Mouse (Mus musculus) embryonic facial prominence, embryonic 14.5 days (tissue): ENCODE measurements around the gene Grin2b. TPM values are rescaled to one million over a fixed set of nuclear protein-coding genes. Genes with fewer than 3 reads are reported as not detected.

Source experiments
- ATAC-seq: fragments of 200-750 bp; cut with Nextera tagmentation; 2 replicates; pipeline ENCODE4 v1.8.0; 2017; ENCODE audit warnings: low read depth, moderate number of reproducible peaks, moderate TSS enrichment
- DNase-seq: peaks from one replicate; pipeline ENCODE4 v3.0.0-alpha.2; 2015; ENCODE audit warnings: low spot score
- H3K27ac ChIP-seq: fragments of 300-500 bp; sonication (generic); replicated peaks from 2 replicates; pipeline ENCODE4 v1.5.1; 2014; ENCODE audit warnings: low read depth, mild to moderate bottlenecking, low read length, moderate library complexity
- H3K27me3 ChIP-seq: fragments of 300-500 bp; sonication (generic); replicated peaks from 2 replicates; pipeline ENCODE4 v1.6.1; 2014; ENCODE audit warnings: low read length; ENCODE audit not compliant: control insufficient read depth, insufficient read depth
- H3K36me3 ChIP-seq: fragments of 300-500 bp; sonication (generic); 2 replicates; pipeline ENCODE4 v1.6.1; 2014; ENCODE audit warnings: low read length, mixed read lengths; ENCODE audit not compliant: control insufficient read depth, insufficient read depth
- H3K4me1 ChIP-seq: fragments of 300-500 bp; sonication (generic); 2 replicates; pipeline ENCODE4 v1.6.1; 2014; ENCODE audit warnings: antibody characterized with exemption, low read length; ENCODE audit not compliant: control insufficient read depth, insufficient read depth
- H3K4me2 ChIP-seq: fragments of 300-500 bp; sonication (generic); 2 replicates; pipeline ENCODE4 v1.6.1; 2014; ENCODE audit warnings: low read depth, mild to moderate bottlenecking, low read length, moderate library complexity, mixed read lengths
- H3K4me3 ChIP-seq: fragments of 300-500 bp; sonication (generic); 2 replicates; pipeline ENCODE4 v1.5.1; 2014; ENCODE audit warnings: low read depth, mild to moderate bottlenecking, low read length
- H3K9ac ChIP-seq: fragments of 300-500 bp; sonication (generic); 2 replicates; pipeline ENCODE4 v1.6.1; 2014; ENCODE audit warnings: low read depth, mild to moderate bottlenecking, low read length, moderate library complexity, mixed read lengths
- H3K9me3 ChIP-seq: fragments of 300-500 bp; sonication (generic); 2 replicates; pipeline ENCODE4 v1.6.1; 2016; ENCODE audit warnings: low read length; ENCODE audit not compliant: control insufficient read depth
- WGBS: fragments of 180-500 bp; shearing (Covaris S2); extraction: QIAGEN DNeasy Blood & Tissue Kit; methylation state at CpG from one replicate; pipeline ENCODE4 v1.1.7; 2014; 5-methylcytosine and 5-hydroxymethylcytosine counted together
- polyA plus RNA-seq: library from polyadenylated mRNA; unstranded; fragments of >200 nt; fragmentation: Nextera tagmentation; extraction: Ambion mirVana; gene quantifications from 2 replicates; pipeline ENCODE4 v1.2.1, GENCODE M21; 2014

Gene Grin2b
- polyA plus RNA-seq, 1 experiment from 2014 or later: 2.1 TPM

- no peaks in the 10 kb centered on the region for H3K27me3 ChIP-seq
- no peak overlapping the region for H3K9ac ChIP-seq
- no peaks in the 10 kb centered on the region for H3K9me3 ChIP-seq
- ATAC-seq: no peak
- 88% methylated on average over 3 of the region's 3 CpGs for WGBS
- no peaks in the 10 kb centered on the region for H3K4me1 ChIP-seq
- H3K27ac ChIP-seq: no peak overlapping the region
- no peaks in the 10 kb centered on the region for H3K36me3 ChIP-seq
- H3K4me3 ChIP-seq: no peak overlapping the region
- no peak for DNase-seq
- H3K4me2 ChIP-seq: no peak overlapping the region
Observed at GRCm38 (mm10) chr6:136117390-136117789, 55.9 kb downstream of the Grin2b start.

- no peak for DNase-seq
- no peak overlapping the region for H3K4me3 ChIP-seq
- H3K4me2 ChIP-seq: no peak overlapping the region
- no peak overlapping the region for H3K27ac ChIP-seq
- H3K27me3 ChIP-seq: no peaks in the 10 kb centered on the region
- H3K4me1 ChIP-seq: no peaks in the 10 kb centered on the region
- no peak overlapping the region for H3K9ac ChIP-seq
- no peaks in the 10 kb centered on the region for H3K36me3 ChIP-seq
- ATAC-seq: no peak
- 64% methylated on average over 6 of the region's 6 CpGs for WGBS
- H3K9me3 ChIP-seq: no peaks in the 10 kb centered on the region
Observed at GRCm38 (mm10) chr6:136113639-136114410, 59.5 kb downstream of the Grin2b start.

- 82% methylated on average over 6 of the region's 6 CpGs for WGBS
Observed at GRCm38 (mm10) chr6:136109172-136109571, 64.1 kb downstream of the Grin2b start.

GRCm38 (mm10) chr6:136108466-136108865, 64.8 kb downstream of the Grin2b start:
- 69% methylated on average over 3 of the region's 3 CpGs for WGBS
- ATAC-seq (no peak), DNase-seq (no peak)
- no peaks in the 10 kb centered on the region for H3K27me3 ChIP-seq
- H3K27ac ChIP-seq: no peak overlapping the region
- no peak overlapping the region for H3K4me2 ChIP-seq
- no peaks in the 10 kb centered on the region for H3K4me1 ChIP-seq
- no peaks in the 10 kb centered on the region for H3K9me3 ChIP-seq
- no peak overlapping the region for H3K9ac ChIP-seq
- H3K36me3 ChIP-seq: no peaks in the 10 kb centered on the region
- no peak overlapping the region for H3K4me3 ChIP-seq

More at GRCm38 (mm10) chr6:136109172-136109571, 64.1 kb downstream of the Grin2b start:
- H3K27me3 ChIP-seq: no peaks in the 10 kb centered on the region
- no peak overlapping the region for H3K9ac ChIP-seq
- H3K36me3 ChIP-seq: no peaks in the 10 kb centered on the region
- H3K27ac ChIP-seq: no peak overlapping the region
- no peak overlapping the region for H3K4me2 ChIP-seq
- ATAC-seq (no peak), DNase-seq (peak; percentile 20)
- H3K9me3 ChIP-seq: no peaks in the 10 kb centered on the region
- no peak overlapping the region for H3K4me3 ChIP-seq
- H3K4me1 ChIP-seq: no peaks in the 10 kb centered on the region

- no peak overlapping the region for H3K4me3 ChIP-seq
- H3K4me2 ChIP-seq: no peak overlapping the region
- ATAC-seq: no peak
- DNase-seq: no peak
- H3K4me1 ChIP-seq: no peaks in the 10 kb centered on the region
- no peak overlapping the region for H3K27ac ChIP-seq
- no peaks in the 10 kb centered on the region; the same call in 1 of the 2 replicates for H3K9me3 ChIP-seq
- no peak overlapping the region for H3K9ac ChIP-seq
- WGBS: 62% methylated on average over 2 of the region's 2 CpGs
- no peaks in the 10 kb centered on the region for H3K27me3 ChIP-seq
- H3K36me3 ChIP-seq: no peaks in the 10 kb centered on the region
Observed at GRCm38 (mm10) chr6:136105221-136105620, 68.1 kb downstream of the Grin2b start.

GRCm38 (mm10) chr6:136100241-136100640, 73.1 kb downstream of the Grin2b start:
- ATAC-seq: no peak
- H3K9me3 ChIP-seq: no peaks in the 10 kb centered on the region; the same call in 1 of the 2 replicates
- DNase-seq: no peak
- H3K4me1 ChIP-seq: no peaks in the 10 kb centered on the region
- no peak overlapping the region for H3K4me2 ChIP-seq
- no peak overlapping the region for H3K27ac ChIP-seq
- H3K9ac ChIP-seq: no peak overlapping the region
- no peaks in the 10 kb centered on the region for H3K36me3 ChIP-seq
- H3K27me3 ChIP-seq: no peaks in the 10 kb centered on the region
- H3K4me3 ChIP-seq: no peak overlapping the region
- 87% methylated on average over 5 of the region's 5 CpGs for WGBS

- WGBS: 43% methylated on average over 1 of the region's 1 CpGs
- H3K9ac ChIP-seq: no peak overlapping the region
- no peak overlapping the region for H3K4me3 ChIP-seq
- H3K36me3 ChIP-seq: no peaks in the 10 kb centered on the region
- no peak for DNase-seq
- H3K4me1 ChIP-seq: no peaks in the 10 kb centered on the region; the same call in 1 of the 2 replicates
- H3K9me3 ChIP-seq: no peaks in the 10 kb centered on the region
- no peak for ATAC-seq
- H3K27ac ChIP-seq: no peak overlapping the region
- H3K27me3 ChIP-seq: no peaks in the 10 kb centered on the region
- no peak overlapping the region for H3K4me2 ChIP-seq
Observed at GRCm38 (mm10) chr6:136096269-136096668, 77.0 kb downstream of the Grin2b start.

- no peaks in the 10 kb centered on the region for H3K36me3 ChIP-seq
- H3K27ac ChIP-seq: no peak overlapping the region
- no peak overlapping the region for H3K4me3 ChIP-seq
- H3K4me2 ChIP-seq: no peak overlapping the region
- no peaks in the 10 kb centered on the region for H3K9me3 ChIP-seq
- H3K4me1 ChIP-seq: no peaks in the 10 kb centered on the region
- ATAC-seq (no peak), DNase-seq (no peak)
- WGBS: 79% methylated on average over 17 of the region's 17 CpGs
- no peaks in the 10 kb centered on the region for H3K27me3 ChIP-seq
- H3K9ac ChIP-seq: no peak overlapping the region
Observed at GRCm38 (mm10) chr6:136079991-136080734, 93.1 kb downstream of the Grin2b start.
